Mouse (Mus musculus): ENCODE data around the gene Lipo4.
"Not testable (repeated sequence)": the region's sequence is repeated elsewhere in the genome, so short reads cannot be mapped to it uniquely, and the experiment has no call there.

Gene Lipo4

DNA sequence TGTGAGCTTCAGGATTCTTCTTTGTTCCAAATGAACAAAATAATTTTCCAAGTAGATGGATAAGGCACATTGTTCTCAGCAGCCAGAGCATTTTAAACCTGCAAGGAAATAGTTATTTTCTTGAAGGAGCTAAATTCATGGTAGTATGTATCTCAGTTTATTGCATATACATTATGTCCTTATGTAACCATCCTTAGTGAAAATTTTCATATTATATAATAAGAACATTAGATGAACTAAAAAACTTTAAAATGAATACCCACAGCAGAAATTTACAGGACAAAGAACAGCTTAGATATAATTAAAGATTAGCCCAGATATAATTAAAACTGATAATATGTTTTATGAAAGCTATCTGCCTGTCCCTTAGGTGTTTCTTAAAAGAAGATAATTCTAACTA lies at the start of gene Lipo4:
TSS of gene Lipo4 (minus strand) at position 101 of the 400 bp plus-strand sequence.
- DNase-seq (ENCODE audit: extremely low read depth, low read depth, low spot score): no peak

DNA sequence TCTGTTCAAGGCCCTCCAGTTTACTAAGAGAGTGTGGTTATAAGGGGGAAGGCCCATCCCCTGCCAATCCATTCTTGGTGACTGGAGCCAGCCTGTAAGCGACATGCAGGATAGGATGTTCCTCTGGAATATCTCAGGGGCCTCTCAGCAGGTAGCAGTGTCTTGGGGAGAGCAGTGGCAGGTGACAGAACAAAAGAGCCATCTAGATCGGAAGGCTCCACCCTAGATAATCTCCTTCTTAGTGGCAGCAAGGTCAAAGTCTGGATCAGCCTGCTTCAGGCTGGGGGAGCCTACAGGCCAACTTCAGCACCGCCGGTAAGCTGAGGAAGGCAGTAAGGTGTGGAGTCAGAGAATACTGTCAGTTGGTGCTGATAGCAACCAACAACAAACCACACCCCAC lies 61.2 kb downstream of the Lipo4 start:
- DNase-seq (ENCODE audit: extremely low read depth, low read depth, low spot score): not testable (repeated sequence)

DNA sequence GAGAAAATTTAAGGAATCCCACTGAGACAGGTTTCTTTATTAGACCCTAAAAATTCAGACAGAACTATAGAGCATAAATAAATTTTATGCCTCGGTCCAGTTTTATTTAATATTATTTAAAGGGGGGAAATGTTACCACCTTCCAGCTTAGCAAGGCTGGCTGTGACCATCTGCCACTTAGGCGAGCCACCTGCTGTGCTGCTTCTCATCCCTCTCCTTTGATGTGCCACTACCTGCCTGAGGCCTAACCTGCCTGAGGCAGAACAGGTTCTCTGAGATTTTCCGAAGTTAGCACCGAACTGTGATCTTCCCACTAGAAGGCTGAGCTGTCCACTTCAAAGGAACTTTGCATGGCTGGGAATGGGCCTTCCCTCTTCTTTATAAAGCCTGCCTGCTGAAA lies 63.9 kb downstream of the Lipo4 start:
- no peak for DNase-seq (ENCODE audit: extremely low read depth, low read depth, low spot score)

Measured in fat pad, adult 2 months (tissue).